Mouse (Mus musculus): ENCODE measurements around the gene Ccdc92. TPM values are rescaled to one million over a fixed set of nuclear protein-coding genes. Genes with fewer than 3 reads are reported as not detected.

Gene Ccdc92
- polyA plus RNA-seq (2017; shearing (Covaris generic)), result 1 to 10 TPM; 3.8 to 9.1 (median 5.0) TPM

DNA sequence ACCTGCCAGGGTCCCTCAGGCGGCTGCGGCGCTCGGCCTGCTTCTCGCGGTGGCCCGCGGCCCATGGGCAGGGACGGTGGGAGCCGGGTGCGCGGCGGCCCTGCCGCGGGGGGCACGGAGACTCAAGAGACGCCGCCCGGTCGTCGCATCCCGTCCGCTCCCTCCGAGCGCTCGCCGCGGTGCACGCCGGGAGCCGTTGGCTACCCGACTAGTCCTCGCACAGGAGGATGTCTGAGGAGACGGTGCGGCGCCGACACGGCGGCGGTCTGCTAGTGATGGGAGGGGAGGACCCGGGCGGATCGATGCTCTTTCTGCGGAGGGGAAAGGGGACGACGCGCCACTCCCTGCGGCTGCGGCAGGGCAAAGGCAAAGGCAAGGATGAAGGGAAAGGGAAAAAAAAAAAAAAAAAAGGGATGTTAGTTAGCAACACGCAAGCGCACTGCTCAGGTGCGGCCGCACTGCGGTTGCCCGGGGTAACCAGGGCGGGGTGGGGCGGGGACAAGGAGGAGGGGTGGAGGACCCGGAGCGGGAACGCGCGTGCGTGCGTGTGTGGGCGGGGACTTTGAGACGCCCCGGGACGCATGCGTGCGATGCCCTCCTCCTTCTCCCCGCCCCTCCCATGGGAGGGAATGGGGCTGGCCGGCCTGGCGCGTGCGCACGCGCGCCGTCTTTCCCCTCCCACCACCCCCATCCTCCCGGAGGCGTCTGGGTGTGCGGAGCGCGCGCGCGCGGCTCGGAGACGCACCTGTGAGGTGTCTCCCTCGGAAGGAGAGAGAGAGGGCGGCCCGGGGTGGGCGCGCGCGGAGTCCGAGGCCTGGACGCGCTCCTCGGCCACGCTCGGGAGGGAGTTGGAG is at the start of gene Ccdc92, which contains the start of gene Zfp664:
Gene Ccdc92 (minus strand): TSS at position 412 of the 854 bp plus-strand sequence.
Gene Zfp664 (plus strand): TSS at position 679 of the 854 bp plus-strand sequence.
- ATAC-seq, result peak; percentile 70

DNA sequence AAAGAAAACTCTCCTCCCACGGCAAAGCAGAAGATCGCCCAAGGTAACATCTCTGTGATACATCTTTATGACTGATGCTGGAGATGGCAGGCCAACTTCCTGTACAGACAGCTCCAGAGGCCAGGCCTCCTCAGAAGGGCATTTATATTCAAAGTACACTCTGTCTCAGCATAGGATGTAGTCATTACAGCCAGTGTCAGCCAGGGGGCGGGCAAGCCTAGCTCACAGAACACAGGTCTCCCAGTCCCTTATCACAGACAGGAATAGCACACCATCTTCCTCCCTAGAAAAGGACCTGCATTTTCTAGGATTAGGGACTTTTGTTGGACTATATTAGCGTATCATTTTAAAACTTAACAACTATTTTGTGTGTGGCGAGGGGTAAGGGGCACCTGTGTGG is 46.6 kb upstream of the Ccdc92 start:
- peak; percentile 41 for ATAC-seq

DNA sequence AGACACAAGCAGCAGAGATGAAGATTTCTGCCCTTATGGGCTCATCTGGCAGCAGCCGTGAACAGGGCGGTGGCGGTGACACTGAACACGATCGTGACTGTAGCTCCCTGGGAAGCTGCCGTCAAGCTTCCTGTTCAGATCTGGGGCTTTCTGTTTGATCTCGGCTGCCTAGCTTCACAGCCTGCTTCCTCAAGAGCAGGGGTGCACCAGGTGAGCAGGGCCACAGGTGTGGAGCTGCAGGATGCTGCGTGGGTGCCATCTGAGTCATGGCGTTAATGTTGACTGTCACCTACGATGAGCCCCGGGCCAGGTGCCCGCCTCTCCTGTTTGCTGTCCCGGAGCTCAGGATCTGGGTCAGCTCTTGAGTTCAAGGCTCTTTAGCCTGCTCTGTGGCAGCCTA is 44.7 kb upstream of the Ccdc92 start:
- peak; percentile 96 for ATAC-seq

- no peak for ATAC-seq
Observed at GRCm38 (mm10) chr5:124903852-124904251, 41.6 kb upstream of the Ccdc92 start.

DNA sequence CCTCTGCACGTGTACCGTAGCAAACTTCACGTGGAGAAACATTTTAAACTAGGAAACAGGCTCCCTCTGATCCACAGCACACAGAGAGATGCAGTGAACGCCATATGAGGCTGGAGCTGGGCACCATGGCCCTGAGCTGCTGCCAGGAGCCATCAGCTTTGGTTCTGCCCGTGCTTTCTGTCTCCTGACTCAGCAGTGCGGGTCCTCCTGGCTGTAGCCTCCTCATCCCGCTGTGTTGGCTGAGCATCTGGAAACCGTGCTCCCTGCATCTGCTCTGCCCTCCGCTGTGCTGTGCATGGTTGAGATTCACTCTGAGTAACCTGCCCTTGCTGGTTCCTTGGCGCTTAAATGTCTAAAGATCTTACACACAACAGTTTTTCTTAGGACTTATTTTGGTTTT is 40.0 kb upstream of the Ccdc92 start:
- ATAC-seq, result no peak

GRCm38 (mm10) chr5:124901675-124902074 is 39.5 kb upstream of the Ccdc92 start:
- ATAC-seq, result no peak

DNA sequence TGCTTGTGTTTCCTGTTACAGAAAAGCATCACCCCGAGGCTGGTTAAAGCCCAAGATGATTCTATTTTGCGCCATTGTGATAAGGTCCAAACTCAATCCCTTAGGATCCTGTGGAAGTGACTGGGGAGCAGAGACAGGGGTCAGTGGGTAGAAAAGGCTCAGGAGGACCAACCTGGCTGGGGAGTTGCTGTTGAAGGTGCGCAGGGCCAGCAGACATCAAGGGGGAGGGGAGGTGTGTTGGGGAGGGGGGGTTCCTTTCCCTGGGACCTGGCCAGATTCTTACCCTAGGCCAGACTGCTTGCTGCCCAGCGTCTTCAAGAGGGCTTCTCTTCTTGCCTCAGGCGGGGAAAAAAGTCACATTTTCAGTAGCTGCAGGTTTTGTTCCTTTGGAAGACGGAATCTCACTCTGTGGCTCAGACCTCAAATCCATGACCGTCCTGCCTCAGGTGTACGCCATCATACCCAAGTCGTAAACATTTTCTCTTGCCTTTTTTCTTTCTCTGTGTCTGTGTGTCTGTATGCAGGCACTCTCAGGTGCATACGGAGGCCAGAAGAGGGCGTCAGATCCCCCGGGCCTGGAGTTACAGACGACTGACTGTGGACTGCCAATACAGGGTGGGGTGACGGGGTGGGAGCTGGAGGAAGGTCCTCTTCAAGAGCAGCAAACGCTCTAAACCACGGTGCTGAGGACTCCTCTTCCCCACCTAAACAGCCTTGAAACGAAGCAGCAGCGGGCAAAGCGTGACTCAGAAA is 38.7 kb upstream of the Ccdc92 start:
- ATAC-seq, result no peak

GRCm38 (mm10) chr5:124899945-124900631 is 37.9 kb upstream of the Ccdc92 start:
- peak; percentile 96 for ATAC-seq

DNA sequence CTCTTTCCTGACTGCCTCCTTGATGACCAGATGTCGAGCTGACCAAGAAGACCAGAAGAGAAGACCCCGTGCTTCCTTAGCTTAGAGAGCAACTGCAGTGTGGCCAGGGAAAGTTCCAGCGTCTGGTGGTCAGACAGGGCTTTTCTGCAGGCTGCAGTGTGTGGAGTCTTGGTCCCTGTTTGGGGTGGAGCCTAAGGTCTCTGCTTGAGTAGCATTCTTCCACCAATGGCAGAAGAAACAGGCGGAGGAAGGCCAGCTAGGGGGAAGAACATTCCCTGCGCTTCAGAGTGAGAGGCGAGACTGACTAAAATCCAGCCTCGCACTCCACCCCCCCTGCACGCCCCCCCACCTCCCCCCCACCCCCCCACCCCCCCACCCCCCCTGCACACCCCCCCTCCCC is 33.9 kb upstream of the Ccdc92 start:
- ATAC-seq, result no peak

GRCm38 (mm10) chr5:124891921-124892370 is 29.7 kb upstream of the Ccdc92 start:
- no peak for ATAC-seq

DNA sequence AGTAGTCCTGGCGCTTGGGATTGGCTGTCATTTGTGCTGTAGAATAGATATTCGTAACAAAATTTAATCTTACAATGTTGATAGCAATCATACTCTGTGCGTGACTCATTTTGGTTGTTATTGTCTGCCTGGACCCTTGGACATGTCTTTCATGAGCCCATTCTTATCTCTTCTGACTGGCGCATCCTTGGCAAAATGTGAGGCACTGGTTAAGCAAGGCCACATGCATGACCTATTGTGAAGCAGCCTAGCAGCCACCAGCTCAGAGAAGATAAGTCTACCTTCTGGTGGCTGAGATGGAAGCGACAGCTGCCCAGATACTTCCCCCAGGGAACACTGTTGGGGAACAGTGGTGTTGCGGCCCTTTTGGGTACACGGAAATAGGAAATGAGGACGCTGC is 26.4 kb upstream of the Ccdc92 start:
- no peak for ATAC-seq

DNA sequence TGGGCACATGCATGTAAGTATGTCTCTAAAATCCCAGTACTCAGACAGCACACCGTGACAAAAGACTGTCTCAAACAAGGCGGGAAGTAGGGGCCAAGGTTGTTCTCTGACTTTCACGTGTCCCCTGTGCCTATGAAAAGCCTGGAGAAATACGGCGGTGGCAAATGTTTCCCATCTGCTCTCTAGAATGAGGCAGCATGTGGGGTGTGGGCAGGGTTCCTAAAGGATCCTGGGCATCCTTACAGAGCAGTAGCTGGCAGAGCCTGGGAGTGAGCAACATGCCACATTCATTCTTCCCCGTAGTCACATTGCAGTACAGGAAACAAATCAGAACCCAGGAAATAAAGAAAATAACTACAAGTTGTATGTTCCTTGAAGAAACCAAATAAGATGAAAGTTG is 21.7 kb upstream of the Ccdc92 start:
- no peak for ATAC-seq

DNA sequence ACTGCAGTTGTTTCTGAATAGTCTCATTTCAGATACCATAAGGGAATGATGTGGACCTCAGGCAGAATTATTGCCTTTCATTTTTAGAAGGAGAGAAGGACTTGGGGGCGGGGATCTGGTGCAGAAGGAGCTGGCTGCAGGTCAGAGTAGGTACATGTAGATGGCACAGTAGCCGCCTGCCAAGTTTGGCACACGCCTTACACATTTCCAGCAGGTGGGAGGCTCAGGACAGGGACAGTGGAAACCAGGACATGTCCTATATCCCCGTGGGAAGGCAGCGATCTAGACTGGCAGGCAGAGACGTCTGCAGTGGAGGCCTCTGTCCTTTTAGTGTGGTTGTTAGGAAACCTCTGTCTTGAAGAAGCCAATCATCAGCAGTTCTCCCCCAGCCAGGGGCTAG is 17.6 kb upstream of the Ccdc92 start:
- no peak for ATAC-seq

DNA sequence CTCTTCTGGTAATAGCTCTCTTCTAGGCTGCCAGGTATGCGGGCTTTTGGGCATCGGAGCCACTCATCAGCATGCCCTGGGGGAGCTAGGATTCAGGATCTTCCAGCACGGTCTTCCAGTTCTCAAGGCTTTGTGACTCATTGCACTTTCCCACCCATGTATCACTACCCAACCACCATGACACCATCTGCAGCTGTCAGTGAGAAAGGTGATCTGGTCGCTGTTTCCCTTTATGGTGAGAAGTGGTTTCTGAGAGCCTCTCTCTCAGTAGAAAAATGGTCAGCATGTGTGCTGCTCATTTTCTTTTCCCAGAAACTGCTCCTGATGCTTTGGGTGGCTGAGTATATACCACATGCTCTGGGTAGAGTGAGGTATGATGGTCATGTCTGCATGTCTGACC is 17.0 kb upstream of the Ccdc92 start:
- no peak for ATAC-seq

DNA sequence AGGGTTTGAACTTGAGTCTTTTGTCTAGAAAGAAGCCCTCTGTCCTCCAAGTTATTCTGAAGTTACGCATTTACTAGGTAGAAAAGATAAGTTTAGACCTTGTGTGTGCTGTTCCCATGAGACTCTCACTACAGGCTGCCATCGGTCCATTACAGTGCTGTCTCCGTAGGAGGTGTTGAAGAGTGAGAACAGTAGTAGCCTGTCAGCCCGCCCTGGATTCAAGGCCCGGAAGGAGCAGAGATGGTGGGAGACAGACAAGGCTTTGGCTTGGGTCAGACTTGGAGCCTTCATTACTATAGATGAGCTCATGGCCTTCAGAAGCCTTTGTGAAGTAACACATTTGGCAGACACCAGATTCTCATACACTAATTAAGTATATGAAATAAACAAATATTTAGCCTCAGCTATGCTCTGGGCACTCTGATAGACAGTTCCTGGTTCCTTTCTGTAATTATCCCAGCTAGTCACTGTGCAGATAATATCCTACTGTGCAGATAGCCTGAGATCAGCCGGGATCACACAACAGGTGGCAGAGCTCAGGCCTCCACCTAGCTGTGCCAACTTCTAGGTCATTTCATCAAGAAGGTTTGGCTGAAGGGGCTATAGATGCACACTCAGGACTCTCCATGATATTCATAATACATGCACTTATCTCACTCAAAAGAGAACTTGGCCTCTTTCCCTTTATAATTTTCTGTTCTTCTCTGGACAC is 11.8 kb upstream of the Ccdc92 start:
- ATAC-seq, result no peak

DNA sequence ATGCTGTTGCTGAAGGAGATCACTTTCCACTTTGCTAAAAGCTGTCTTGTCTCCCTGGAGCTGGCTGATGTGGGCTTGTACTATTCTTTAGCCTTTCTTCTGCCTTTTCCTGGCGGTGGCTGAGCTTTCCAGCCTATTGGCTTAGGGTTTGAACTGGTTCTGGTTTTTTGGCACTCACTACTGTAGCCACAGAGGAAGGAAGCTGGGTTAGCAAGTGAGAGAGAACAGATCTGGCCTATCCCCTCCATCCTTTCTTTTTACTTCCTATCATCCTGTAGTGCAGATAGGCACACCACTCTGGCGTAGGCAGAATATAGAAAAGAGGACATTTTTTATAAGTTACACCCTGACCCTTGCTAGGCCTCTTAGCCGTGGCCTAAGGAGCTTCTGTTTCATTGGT is 10.9 kb upstream of the Ccdc92 start:
- ATAC-seq, result no peak

DNA sequence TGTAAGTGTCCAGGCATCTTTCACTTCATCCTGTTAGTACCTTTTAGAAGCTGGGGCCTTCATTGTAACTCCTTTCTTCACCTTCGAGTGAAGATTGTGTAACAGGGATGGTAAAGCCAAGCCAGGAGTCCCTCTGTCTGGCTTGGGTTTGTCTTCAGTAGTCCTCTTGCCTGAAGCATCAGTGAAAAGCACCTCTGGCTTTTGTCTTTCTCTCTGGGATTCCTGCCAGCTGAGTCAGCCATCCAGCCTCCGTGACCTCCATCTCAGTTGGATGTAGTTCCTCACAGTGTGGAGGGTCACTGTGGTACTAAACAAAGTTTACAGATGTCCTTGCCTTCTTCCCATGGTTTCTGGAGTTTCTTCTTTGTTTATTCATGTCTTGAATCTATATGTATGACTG is 9.8 kb upstream of the Ccdc92 start:
- no peak for ATAC-seq

GRCm38 (mm10) chr5:124868981-124869380 is 6.8 kb upstream of the Ccdc92 start:
- peak; percentile 41 for ATAC-seq

DNA sequence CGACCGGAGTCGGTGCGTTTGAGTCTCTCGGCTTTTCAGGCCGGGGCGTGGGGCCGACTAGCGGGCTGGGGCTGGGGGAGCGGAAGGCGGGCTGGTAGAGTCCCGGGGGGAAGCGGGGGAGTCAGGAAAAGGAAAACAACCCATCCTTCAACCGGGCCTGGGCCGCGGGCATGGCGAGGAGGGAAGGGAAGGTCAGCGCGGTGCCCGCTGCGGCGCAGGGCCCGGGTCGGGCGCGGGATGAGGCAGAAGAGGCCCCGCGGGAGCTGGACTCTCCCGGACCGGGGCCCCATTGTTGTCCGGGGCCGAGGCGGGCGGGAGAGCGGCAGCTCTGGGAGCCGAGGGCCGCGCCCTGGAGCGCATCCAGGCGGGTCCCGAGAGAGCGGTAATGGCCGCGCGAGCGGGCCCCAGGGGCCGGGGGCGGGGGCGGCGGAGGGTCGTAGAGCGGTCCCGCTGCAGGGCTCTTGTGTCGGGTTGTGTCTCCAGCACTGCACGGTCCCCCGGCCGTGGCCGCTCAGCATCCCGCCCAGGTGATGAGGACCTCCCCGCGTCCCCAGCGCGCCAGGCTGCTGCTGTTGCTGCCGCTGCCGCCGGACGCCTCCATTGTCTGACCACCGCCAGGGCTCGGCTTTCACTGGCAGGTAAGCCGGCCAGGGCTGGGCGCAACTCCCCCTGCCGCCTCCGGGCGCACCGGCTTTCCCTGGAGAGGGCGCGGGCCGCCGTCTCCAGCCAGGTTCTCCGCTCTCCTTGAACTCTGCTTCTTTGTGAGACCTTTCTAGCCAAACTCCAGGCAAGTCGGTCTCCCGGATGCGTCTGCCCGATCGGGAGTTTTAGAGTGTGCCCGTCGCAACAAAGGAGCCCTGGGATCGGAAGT is 882 bp upstream of the Ccdc92 start:
- ATAC-seq, result peak; percentile 12

GRCm38 (mm10) chr5:124861463-124861862 is 761 bp downstream of the Ccdc92 start:
- peak; percentile 61 for ATAC-seq

DNA sequence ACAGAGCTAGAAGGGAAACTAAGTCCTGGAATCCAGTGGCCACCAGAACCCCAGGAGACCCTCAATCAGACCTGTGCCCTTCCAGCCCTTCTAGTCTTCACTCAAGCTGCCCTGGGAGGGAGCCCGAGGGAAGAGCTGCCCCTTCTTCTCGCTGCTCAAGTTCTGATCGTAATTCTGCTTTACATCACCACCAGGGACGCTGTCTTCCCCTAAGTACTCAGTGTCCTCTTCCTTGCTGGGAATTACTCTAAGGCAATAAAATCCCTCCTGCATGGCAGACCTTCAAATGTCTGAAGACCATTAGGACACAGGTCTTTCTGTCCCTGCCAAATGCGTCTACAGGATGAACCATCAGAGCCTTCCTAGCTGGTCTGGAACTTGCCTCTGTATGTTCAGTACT is 2.2 kb downstream of the Ccdc92 start:
- ATAC-seq, result no peak

Measured in inflammation-experienced regulatory T-cells, adult 6 months (primary cell).